Mouse (Mus musculus): Measurements from ENCODE around the gene Tbcel. TPM values are rescaled to one million over a fixed set of nuclear protein-coding genes. Genes with fewer than 3 reads are reported as not detected.

The Tbcel gene
- total RNA-seq, 2 experiments from 2014 or later = 15.3 to 17.4 TPM

DNA sequence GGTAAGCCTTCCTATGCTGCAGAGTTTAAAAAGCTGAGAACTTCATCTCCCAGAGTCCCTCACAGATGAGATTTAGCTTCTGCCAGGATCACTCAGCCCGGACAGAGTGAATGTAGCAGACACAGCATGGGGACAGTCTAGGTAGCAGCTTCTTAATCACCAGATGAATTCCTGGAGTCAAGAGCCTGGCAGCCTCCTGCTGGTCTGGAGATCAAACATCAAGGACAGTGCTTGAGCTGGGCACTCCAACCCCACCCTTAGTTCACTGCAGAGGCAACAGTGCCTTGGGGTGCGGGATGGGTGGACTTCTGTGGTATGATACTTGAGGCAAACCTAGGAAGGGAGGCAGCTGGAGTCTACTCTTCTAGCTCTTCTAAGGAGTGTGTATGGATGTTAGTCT lies 87.9 kb downstream of the Tbcel start:
- Histone ChIP-seq H3K4me3 (no peak overlapping the region), H3K27ac (no peak overlapping the region)
- no peak for TF ChIP-seq CTCF (IDR thresholded peaks at IDR 0.05)
- intact Hi-C loops (cut with DNase I) = no loop called here
- no peak for DNase-seq

DNA sequence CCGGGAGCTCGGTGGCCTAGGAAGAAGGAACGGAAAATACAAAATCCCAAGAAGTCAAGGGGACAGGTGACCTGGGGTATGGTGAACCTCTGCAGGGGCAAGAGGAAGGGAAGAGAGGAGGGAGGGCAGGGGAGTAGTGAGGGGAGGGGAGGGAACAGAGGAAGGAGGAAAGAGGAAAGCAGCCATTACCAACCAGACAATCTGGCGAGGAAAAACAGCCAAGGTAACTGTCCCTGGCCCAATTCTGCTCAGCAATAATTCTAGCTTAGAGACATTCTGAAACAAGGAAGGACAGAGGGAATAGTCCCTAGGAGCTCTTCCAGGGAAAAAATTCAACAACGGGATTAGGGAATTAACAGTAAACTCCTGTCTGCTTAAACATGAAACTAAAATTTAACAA lies 88.8 kb downstream of the Tbcel start:
- intact Hi-C loops (cut with DNase I) = no loop called here
- DNase-seq = no peak
- H3K4me3 ChIP-seq = no peak overlapping the region
- TF ChIP-seq CTCF (IDR thresholded peaks at IDR 0.05) = no peak
- H3K27ac ChIP-seq = no peak overlapping the region

- no peak overlapping the region for H3K4me3 ChIP-seq
- TF ChIP-seq CTCF (IDR thresholded peaks at IDR 0.05) = no peak
- intact Hi-C loops (cut with DNase I) = no loop called here
- no peak overlapping the region for H3K27ac ChIP-seq
- peak; percentile 21 for DNase-seq
Measured at GRCm38 (mm10) chr9:42417352-42417952, 90.2 kb downstream of the Tbcel start.

GRCm38 (mm10) chr9:42415184-42415583 lies 92.4 kb downstream of the Tbcel start:
- Histone ChIP-seq H3K27ac (no peak overlapping the region), H3K4me3 (no peak overlapping the region)
- intact Hi-C loops (cut with DNase I) = no loop called here
- TF ChIP-seq CTCF (IDR thresholded peaks at IDR 0.05) = no peak
- no peak for DNase-seq

GRCm38 (mm10) chr9:42413345-42413744 lies 94.3 kb downstream of the Tbcel start:
- no peak for TF ChIP-seq CTCF (IDR thresholded peaks at IDR 0.05)
- no peak overlapping the region for H3K4me3 ChIP-seq
- DNase-seq = no peak
- no peak overlapping the region for H3K27ac ChIP-seq
- intact Hi-C loops (cut with DNase I) = no loop called here

DNA sequence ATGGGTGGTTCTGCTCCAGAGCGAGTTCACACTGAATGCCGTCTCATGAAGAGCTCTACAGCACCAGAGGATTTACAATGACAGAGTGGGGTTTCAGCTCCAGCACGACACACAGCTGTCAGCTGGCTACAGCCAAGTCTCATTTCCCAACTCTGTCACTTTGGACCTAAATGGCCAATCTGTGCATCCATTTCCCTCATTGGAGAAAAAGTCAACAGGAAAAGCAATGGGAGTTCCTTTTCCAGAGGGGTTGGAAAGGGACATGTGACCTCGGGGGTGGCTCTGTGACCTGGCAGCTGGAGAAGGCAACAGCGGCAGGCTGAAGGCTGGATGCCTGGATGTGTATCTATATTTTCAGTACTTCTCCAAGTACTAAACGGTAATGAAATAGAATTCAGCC lies 96.3 kb downstream of the Tbcel start:
- no peak overlapping the region for H3K4me3 ChIP-seq
- no peak overlapping the region for H3K27ac ChIP-seq
- intact Hi-C loops (cut with DNase I) = no loop called here
- no peak for TF ChIP-seq CTCF (IDR thresholded peaks at IDR 0.05)
- DNase-seq = no peak

- H3K4me3 ChIP-seq = no peak overlapping the region
- H3K27ac ChIP-seq = no peak overlapping the region
- TF ChIP-seq CTCF (IDR thresholded peaks at IDR 0.05) = no peak
- no peak for DNase-seq
- intact Hi-C loops (cut with DNase I) = no loop called here
Measured at GRCm38 (mm10) chr9:42405736-42406135, 101.9 kb downstream of the Tbcel start.

- Histone ChIP-seq H3K27ac (no peak overlapping the region), H3K4me3 (no peak overlapping the region)
- no peak for TF ChIP-seq CTCF (IDR thresholded peaks at IDR 0.05)
- intact Hi-C loops (cut with DNase I) = no loop called here
- DNase-seq = no peak
Measured at GRCm38 (mm10) chr9:42401486-42401885, 106.1 kb downstream of the Tbcel start.

DNA sequence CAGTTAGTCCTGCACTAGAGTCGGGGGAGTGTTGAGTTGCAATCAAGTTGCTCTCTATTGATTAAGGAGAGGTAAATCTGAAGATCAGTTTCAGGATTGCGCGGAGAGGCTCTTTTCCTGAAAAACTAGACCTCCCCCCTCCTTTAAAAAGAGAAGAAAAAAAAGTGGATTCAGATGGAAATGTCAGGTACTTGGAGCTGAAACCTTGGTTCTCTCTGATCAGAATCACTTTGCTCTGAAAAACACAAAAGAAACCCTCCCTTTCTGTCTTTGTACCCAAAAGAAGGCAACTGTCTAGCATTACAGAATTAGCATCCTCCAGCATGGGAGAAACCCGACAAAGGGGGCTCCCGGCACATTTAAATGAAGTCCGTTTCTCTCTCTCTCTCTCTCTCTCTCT lies 107.8 kb downstream of the Tbcel start, which contains the start of gene Tecta:
TSS of gene Tecta (minus strand) at position 101 of the 400 bp plus-strand sequence.
- no peak within 1 kb of the TSS for H3K4me3 ChIP-seq
- H3K27ac ChIP-seq = no peak within 1 kb of the TSS
- no peak for DNase-seq
- intact Hi-C loops (cut with DNase I) = loop anchor here (5.0 kb wide), 1 partner anchor 73 kb away; no protein-coding TSS in a partner anchor
- TF ChIP-seq CTCF (IDR thresholded peaks at IDR 0.05) = no peak

GRCm38 (mm10) chr9:42396141-42396540 lies 111.5 kb downstream of the Tbcel start:
- no peak overlapping the region for H3K4me3 ChIP-seq

GRCm38 (mm10) chr9:42394903-42395302 lies 112.7 kb downstream of the Tbcel start:
- DNase-seq = no peak
- Histone ChIP-seq H3K4me3 (no peak overlapping the region), H3K27ac (no peak overlapping the region)
- intact Hi-C loops (cut with DNase I) = loop anchor here (5.0 kb wide), 1 partner anchor 68 kb away; no protein-coding TSS in a partner anchor
- TF ChIP-seq CTCF (IDR thresholded peaks at IDR 0.05) = no peak

More at GRCm38 (mm10) chr9:42396141-42396540, 111.5 kb downstream of the Tbcel start:
- TF ChIP-seq CTCF (IDR thresholded peaks at IDR 0.05) = no peak
- intact Hi-C loops (cut with DNase I) = loop anchor here (5.0 kb wide), 1 partner anchor 69 kb away; no protein-coding TSS in a partner anchor
- no peak overlapping the region for H3K27ac ChIP-seq
- no peak for DNase-seq

- intact Hi-C loops (cut with DNase I) = no loop called here
Measured at GRCm38 (mm10) chr9:42394321-42394720, 113.3 kb downstream of the Tbcel start.

GRCm38 (mm10) chr9:42392927-42393326 lies 114.7 kb downstream of the Tbcel start:
- DNase-seq = no peak
- intact Hi-C loops (cut with DNase I) = no loop called here

More at GRCm38 (mm10) chr9:42394321-42394720, 113.3 kb downstream of the Tbcel start:
- no peak for DNase-seq
- H3K4me3 ChIP-seq = no peak overlapping the region
- H3K27ac ChIP-seq = no peak overlapping the region
- TF ChIP-seq CTCF (IDR thresholded peaks at IDR 0.05) = no peak

GRCm38 (mm10) chr9:42388490-42388889 lies 119.1 kb downstream of the Tbcel start:
- peak; percentile 49 for TF ChIP-seq CTCF (IDR thresholded peaks at IDR 0.05)
- Histone ChIP-seq H3K27ac (no peak overlapping the region), H3K4me3 (no peak overlapping the region)
- intact Hi-C loops (cut with DNase I) = no loop called here
- DNase-seq = no peak

More at GRCm38 (mm10) chr9:42392927-42393326, 114.7 kb downstream of the Tbcel start:
- H3K27ac ChIP-seq = no peak overlapping the region
- no peak overlapping the region for H3K4me3 ChIP-seq
- TF ChIP-seq CTCF (IDR thresholded peaks at IDR 0.05) = no peak
